Mouse (Mus musculus) kidney, embryonic 16.5 days (tissue): ENCODE data around the gene Hsd17b13. TPM values are rescaled to one million over a fixed set of nuclear protein-coding genes. Genes with fewer than 3 reads are reported as not detected.

Experiments
- ATAC-seq: fragments of 200-750 bp; cut with Nextera tagmentation; 2 replicates; pipeline ENCODE4 v1.8.0; 2017; ENCODE audit warnings: moderate TSS enrichment; ENCODE audit not compliant: low FRiP score, low TSS enrichment
- H3K27ac ChIP-seq: fragments of 300-500 bp; sonication (generic); 2 replicates; pipeline ENCODE4 v1.5.1; 2014; ENCODE audit warnings: low read length
- H3K27me3 ChIP-seq: fragments of 300-500 bp; sonication (generic); 2 replicates; pipeline ENCODE4 v1.6.1; 2014; ENCODE audit warnings: low read length, control low read depth, mixed read lengths; ENCODE audit not compliant: insufficient read depth
- H3K36me3 ChIP-seq: fragments of 300-500 bp; sonication (generic); 2 replicates; pipeline ENCODE4 v1.6.1; 2014; ENCODE audit warnings: low read length, control low read depth, mixed read lengths; ENCODE audit not compliant: insufficient read depth
- H3K4me1 ChIP-seq: fragments of 300-500 bp; sonication (generic); 2 replicates; pipeline ENCODE4 v1.6.1; 2014; ENCODE audit warnings: low read length, control low read depth, mixed read lengths; ENCODE audit not compliant: insufficient read depth
- H3K4me2 ChIP-seq: fragments of 300-500 bp; sonication (generic); replicated peaks from 2 replicates; pipeline ENCODE4 v1.6.1; 2014; ENCODE audit warnings: low read depth, low read length
- H3K4me3 ChIP-seq: fragments of 300-500 bp; sonication (generic); 2 replicates; pipeline ENCODE4 v1.5.1; 2014; ENCODE audit warnings: mild to moderate bottlenecking, low read length
- H3K9ac ChIP-seq: fragments of 300-500 bp; sonication (generic); replicated peaks from 2 replicates; pipeline ENCODE4 v1.6.1; 2014; ENCODE audit warnings: low read length
- H3K9me3 ChIP-seq: fragments of 300-500 bp; sonication (generic); 2 replicates; pipeline ENCODE4 v1.6.1; 2016; ENCODE audit warnings: low read length, control low read depth
- WGBS: fragments of 180-500 bp; shearing (Covaris S2); extraction: QIAGEN DNeasy Blood & Tissue Kit; methylation state at CpG from one replicate; pipeline ENCODE4 v1.1.7; 2014; 5-methylcytosine and 5-hydroxymethylcytosine counted together
- polyA plus RNA-seq: library from polyadenylated mRNA; unstranded; fragments of >200 nt; fragmentation: Nextera tagmentation; extraction: Ambion mirVana; gene quantifications from 2 replicates; pipeline ENCODE4 v1.2.1, GENCODE M21; 2015

Gene Hsd17b13
- polyA plus RNA-seq, 1 experiment from 2014 or later: 0.20 TPM

- no peak for ATAC-seq
- Histone ChIP-seq H3K9ac (no peak overlapping the region), H3K4me1 (no peaks in the 10 kb centered on the region), H3K4me2 (no peak overlapping the region), H3K4me3 (no peak overlapping the region), H3K9me3 (no peaks in the 10 kb centered on the region), H3K36me3 (peaks cover 5% of the 10 kb centered on the region), H3K27me3 (no peaks in the 10 kb centered on the region), H3K27ac (no peak overlapping the region)
- 87% methylated on average over 4 of the region's 4 CpGs for WGBS
Measured at GRCm38 (mm10) chr5:103994669-103995068, 17.5 kb upstream of the Hsd17b13 start.

DNA sequence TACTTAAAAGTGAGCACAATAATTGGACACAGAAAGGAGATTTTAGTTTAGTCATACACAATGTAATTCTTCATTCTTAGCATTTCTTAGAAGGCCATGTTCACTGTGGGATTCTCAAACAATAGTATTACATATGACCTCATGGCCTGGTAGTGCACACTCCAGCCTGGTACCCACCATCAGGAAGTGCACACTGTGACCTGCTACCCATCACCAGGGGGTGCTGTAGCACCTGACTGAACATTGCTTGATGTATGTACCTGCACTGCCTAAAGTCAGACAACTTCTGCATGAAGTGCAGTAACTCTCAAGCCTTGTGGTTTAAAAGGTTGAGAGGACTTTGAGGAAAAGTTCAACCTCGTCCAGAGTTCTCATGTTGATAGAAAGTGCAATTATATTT is 16.4 kb upstream of the Hsd17b13 start:
- Histone ChIP-seq H3K36me3 (peaks cover 12% of the 10 kb centered on the region), H3K27ac (no peak overlapping the region), H3K4me2 (no peak overlapping the region), H3K9me3 (no peaks in the 10 kb centered on the region), H3K4me3 (no peak overlapping the region), H3K27me3 (no peaks in the 10 kb centered on the region), H3K9ac (no peak overlapping the region), H3K4me1 (no peaks in the 10 kb centered on the region)
- no peak for ATAC-seq
- 79% methylated on average over 1 of the region's 1 CpGs for WGBS

GRCm38 (mm10) chr5:103992831-103993230 is 15.6 kb upstream of the Hsd17b13 start:
- no peak overlapping the region for H3K27ac ChIP-seq
- H3K4me3 ChIP-seq: no peak overlapping the region
- no peak for ATAC-seq
- peaks cover 12% of the 10 kb centered on the region for H3K36me3 ChIP-seq
- no peaks in the 10 kb centered on the region for H3K9me3 ChIP-seq
- H3K4me1 ChIP-seq: no peaks in the 10 kb centered on the region
- no peak overlapping the region for H3K4me2 ChIP-seq
- 92% methylated on average over 9 of the region's 9 CpGs for WGBS
- H3K27me3 ChIP-seq: no peaks in the 10 kb centered on the region
- H3K9ac ChIP-seq: no peak overlapping the region

GRCm38 (mm10) chr5:103980705-103981560 is 3.7 kb upstream of the Hsd17b13 start:
- Histone ChIP-seq H3K36me3 (no peaks in the 10 kb centered on the region), H3K27ac (no peak overlapping the region), H3K4me2 (no peak overlapping the region), H3K9ac (no peak overlapping the region), H3K9me3 (no peaks in the 10 kb centered on the region), H3K4me1 (no peaks in the 10 kb centered on the region), H3K27me3 (no peaks in the 10 kb centered on the region), H3K4me3 (no peak overlapping the region)
- WGBS: 74% methylated on average over 9 of the region's 9 CpGs
- peak; percentile 82 for ATAC-seq

GRCm38 (mm10) chr5:103977907-103978570 is 829 bp upstream of the Hsd17b13 start:
- no peaks in the 10 kb centered on the region for H3K36me3 ChIP-seq
- H3K4me2 ChIP-seq: no peak overlapping the region
- H3K9ac ChIP-seq: no peak overlapping the region
- no peak for ATAC-seq
- H3K27me3 ChIP-seq: no peaks in the 10 kb centered on the region
- WGBS: 93% methylated on average over 7 of the region's 7 CpGs
- no peaks in the 10 kb centered on the region for H3K9me3 ChIP-seq
- H3K4me3 ChIP-seq: no peak overlapping the region
- no peak overlapping the region for H3K27ac ChIP-seq
- no peaks in the 10 kb centered on the region for H3K4me1 ChIP-seq

DNA sequence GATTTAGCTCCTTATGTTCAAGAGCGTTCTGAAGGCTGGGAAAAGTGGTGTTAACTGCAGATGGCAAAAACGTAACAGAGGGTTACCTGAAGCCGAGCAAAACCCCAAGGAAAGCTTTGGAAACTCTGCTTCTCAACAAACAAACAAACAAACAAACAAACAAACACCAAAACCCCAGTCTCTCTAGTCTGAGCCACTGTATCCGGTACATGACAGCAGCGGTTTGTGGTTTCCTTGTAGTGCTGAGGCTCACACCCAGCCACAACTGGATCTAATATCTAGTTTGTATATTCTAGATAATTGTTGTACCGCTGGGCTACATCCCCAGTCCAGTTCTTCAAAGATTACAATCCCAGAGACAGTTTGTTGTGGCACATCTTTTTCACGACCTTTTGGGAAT is 1.5 kb downstream of the Hsd17b13 start:
- no peaks in the 10 kb centered on the region for H3K4me1 ChIP-seq
- no peak for ATAC-seq
- H3K9ac ChIP-seq: no peak overlapping the region
- no peak overlapping the region for H3K27ac ChIP-seq
- no peaks in the 10 kb centered on the region for H3K9me3 ChIP-seq
- 82% methylated on average over 7 of the region's 7 CpGs for WGBS
- H3K4me3 ChIP-seq: no peak overlapping the region
- H3K36me3 ChIP-seq: no peaks in the 10 kb centered on the region
- no peaks in the 10 kb centered on the region for H3K27me3 ChIP-seq
- no peak overlapping the region for H3K4me2 ChIP-seq

GRCm38 (mm10) chr5:103972801-103973200 is 4.4 kb downstream of the Hsd17b13 start:
- peak overlapping the region; percentile 18; the same call in 1 of the 2 replicates for H3K4me3 ChIP-seq
- WGBS: 67% methylated on average over 13 of the region's 13 CpGs
- ATAC-seq: no peak
- H3K9ac ChIP-seq: no peak overlapping the region
- H3K27ac ChIP-seq: no peak overlapping the region
- H3K4me2 ChIP-seq: peak overlapping the region; percentile 39
- H3K36me3 ChIP-seq: no peaks in the 10 kb centered on the region
- no peaks in the 10 kb centered on the region for H3K9me3 ChIP-seq
- no peaks in the 10 kb centered on the region for H3K27me3 ChIP-seq
- no peaks in the 10 kb centered on the region for H3K4me1 ChIP-seq

DNA sequence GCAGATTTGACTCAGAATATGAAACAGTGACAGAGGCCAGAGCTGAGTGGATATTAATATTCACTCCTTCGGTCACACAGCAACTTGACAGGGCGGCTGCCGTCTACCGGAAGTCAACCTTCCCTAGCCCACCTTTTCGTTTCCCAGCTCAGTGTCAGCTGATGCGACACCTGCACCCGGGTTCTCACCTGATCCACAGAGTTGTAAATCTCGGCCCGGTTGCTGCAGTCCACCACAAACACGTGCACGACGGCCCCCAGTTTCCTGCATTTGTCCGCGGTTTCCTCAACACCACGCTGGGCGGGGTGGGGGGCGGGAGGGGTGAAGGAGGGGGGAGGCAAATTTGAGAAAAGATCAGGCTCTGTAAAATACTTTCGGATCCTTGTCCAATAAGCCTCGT is 4.8 kb downstream of the Hsd17b13 start:
- no peak for ATAC-seq
- WGBS: 48% methylated on average over 19 of the region's 19 CpGs

DNA sequence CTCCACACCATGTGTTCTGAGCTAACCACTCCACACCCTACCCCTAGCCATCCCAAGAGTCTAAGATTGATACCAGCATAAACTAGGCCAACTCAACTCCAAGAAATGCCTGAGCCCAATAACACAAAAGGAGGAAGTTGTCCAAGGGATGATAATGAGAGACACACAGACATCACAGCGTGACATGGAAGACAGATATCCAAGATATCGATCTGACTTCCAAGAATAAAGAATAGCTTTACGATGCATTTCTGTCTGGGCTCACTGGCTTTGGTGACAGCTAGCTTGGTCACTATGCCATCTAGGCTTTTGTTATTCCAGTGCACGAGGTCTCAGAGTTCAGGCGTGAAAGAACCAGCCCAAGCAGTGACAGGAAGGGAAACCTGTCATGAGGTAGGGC is 6.2 kb downstream of the Hsd17b13 start:
- H3K9ac ChIP-seq: no peak overlapping the region
- no peaks in the 10 kb centered on the region for H3K36me3 ChIP-seq
- ATAC-seq: no peak
- H3K4me1 ChIP-seq: no peaks in the 10 kb centered on the region
- no peak overlapping the region for H3K4me2 ChIP-seq
- no peaks in the 10 kb centered on the region for H3K9me3 ChIP-seq
- no peak overlapping the region for H3K4me3 ChIP-seq
- H3K27me3 ChIP-seq: no peaks in the 10 kb centered on the region
- 55% methylated on average over 5 of the region's 5 CpGs for WGBS
- no peak overlapping the region for H3K27ac ChIP-seq

More for the DNA sequence above, 4.8 kb downstream of the Hsd17b13 start:
- H3K4me3 ChIP-seq: peak overlapping the region; percentile 18; the same call in 1 of the 2 replicates
- no peaks in the 10 kb centered on the region for H3K4me1 ChIP-seq
- H3K36me3 ChIP-seq: no peaks in the 10 kb centered on the region
- no peaks in the 10 kb centered on the region for H3K9me3 ChIP-seq
- no peak overlapping the region for H3K9ac ChIP-seq
- no peaks in the 10 kb centered on the region for H3K27me3 ChIP-seq
- peak overlapping the region; percentile 39 for H3K4me2 ChIP-seq
- no peak overlapping the region for H3K27ac ChIP-seq

GRCm38 (mm10) chr5:103962935-103963429 is 14.2 kb downstream of the Hsd17b13 start:
- Histone ChIP-seq H3K36me3 (no peaks in the 10 kb centered on the region), H3K9me3 (no peaks in the 10 kb centered on the region), H3K4me1 (no peaks in the 10 kb centered on the region), H3K9ac (no peak overlapping the region), H3K4me2 (no peak overlapping the region), H3K27ac (no peak overlapping the region), H3K27me3 (no peaks in the 10 kb centered on the region), H3K4me3 (no peak overlapping the region)
- 40% methylated on average over 1 of the region's 1 CpGs for WGBS
- ATAC-seq: no peak
